Mouse (Mus musculus): ENCODE data around the gene Atrnl1. TPM values are rescaled to one million over a fixed set of nuclear protein-coding genes. Genes with fewer than 3 reads are reported as not detected.

Gene Atrnl1
- polyA plus RNA-seq, 1 experiment from 2014 or later, result 0.60 TPM

GRCm38 (mm10) chr19:57713138-57713537, 102.3 kb downstream of the Atrnl1 start:
- Histone ChIP-seq H3K9ac (ENCODE audit: low read depth, low read length) (no peak overlapping the region), H3K4me1 (ENCODE audit: control insufficient read depth, low read depth, low read length) (no peaks in the 10 kb centered on the region), H3K4me2 (ENCODE audit: low read depth, low read length) (no peak overlapping the region), H3K4me3 (ENCODE audit: low read depth, low read length) (no peak overlapping the region), H3K27ac (ENCODE audit: low read length) (no peak overlapping the region), H3K27me3 (ENCODE audit: control insufficient read depth, insufficient read depth, low read depth, low read length) (no peaks in the 10 kb centered on the region), H3K36me3 (ENCODE audit: control insufficient read depth, insufficient read depth) (no peaks in the 10 kb centered on the region), H3K9me3 (replicated peaks; ENCODE audit: control insufficient read depth, low read length) (no peaks in the 10 kb centered on the region)
- 65% methylated on average over 5 of the region's 5 CpGs for whole genome bisulfite sequencing (ENCODE audit: insufficient replicate concordance)
- ATAC-seq (ENCODE audit: low read depth), result no peak

GRCm38 (mm10) chr19:57724920-57725319, 114.1 kb downstream of the Atrnl1 start:
- H3K4me3 ChIP-seq (ENCODE audit: low read depth, low read length), result no peak overlapping the region
- 56% methylated on average over 6 of the region's 6 CpGs for whole genome bisulfite sequencing (ENCODE audit: insufficient replicate concordance)
- H3K4me2 ChIP-seq (ENCODE audit: low read depth, low read length), result no peak overlapping the region
- H3K9me3 ChIP-seq (replicated peaks; ENCODE audit: control insufficient read depth, low read length), result no peaks in the 10 kb centered on the region
- ATAC-seq (ENCODE audit: low read depth), result no peak
- no peaks in the 10 kb centered on the region for H3K27me3 ChIP-seq (ENCODE audit: control insufficient read depth, insufficient read depth, low read depth, low read length)
- no peaks in the 10 kb centered on the region for H3K36me3 ChIP-seq (ENCODE audit: control insufficient read depth, insufficient read depth)
- no peak overlapping the region for H3K9ac ChIP-seq (ENCODE audit: low read depth, low read length)
- H3K27ac ChIP-seq (ENCODE audit: low read length), result no peak overlapping the region
- no peaks in the 10 kb centered on the region for H3K4me1 ChIP-seq (ENCODE audit: control insufficient read depth, low read depth, low read length)

- Histone ChIP-seq H3K27me3 (ENCODE audit: control insufficient read depth, insufficient read depth, low read depth, low read length) (no peaks in the 10 kb centered on the region), H3K4me1 (ENCODE audit: control insufficient read depth, low read depth, low read length) (no peaks in the 10 kb centered on the region), H3K4me2 (ENCODE audit: low read depth, low read length) (no peak overlapping the region), H3K9ac (ENCODE audit: low read depth, low read length) (no peak overlapping the region), H3K27ac (ENCODE audit: low read length) (no peak overlapping the region), H3K9me3 (replicated peaks; ENCODE audit: control insufficient read depth, low read length) (no peaks in the 10 kb centered on the region), H3K36me3 (ENCODE audit: control insufficient read depth, insufficient read depth) (no peaks in the 10 kb centered on the region), H3K4me3 (ENCODE audit: low read depth, low read length) (no peak overlapping the region)
- ATAC-seq (ENCODE audit: low read depth), result no peak
- 85% methylated on average over 2 of the region's 2 CpGs for WGBS (ENCODE audit: insufficient replicate concordance)
Observed at GRCm38 (mm10) chr19:57725326-57725725, 114.5 kb downstream of the Atrnl1 start.

- 80% methylated on average over 4 of the region's 4 CpGs for WGBS (ENCODE audit: insufficient replicate concordance)
- Histone ChIP-seq H3K4me3 (ENCODE audit: low read depth, low read length) (no peak overlapping the region), H3K4me2 (ENCODE audit: low read depth, low read length) (no peak overlapping the region), H3K9ac (ENCODE audit: low read depth, low read length) (no peak overlapping the region), H3K36me3 (ENCODE audit: control insufficient read depth, insufficient read depth) (no peaks in the 10 kb centered on the region), H3K27me3 (ENCODE audit: control insufficient read depth, insufficient read depth, low read depth, low read length) (no peaks in the 10 kb centered on the region), H3K27ac (ENCODE audit: low read length) (no peak overlapping the region), H3K9me3 (replicated peaks; ENCODE audit: control insufficient read depth, low read length) (no peaks in the 10 kb centered on the region), H3K4me1 (ENCODE audit: control insufficient read depth, low read depth, low read length) (no peaks in the 10 kb centered on the region)
- no peak for ATAC-seq (ENCODE audit: low read depth)
Observed at GRCm38 (mm10) chr19:57727009-57727408, 116.2 kb downstream of the Atrnl1 start.

GRCm38 (mm10) chr19:57737475-57737874, 126.6 kb downstream of the Atrnl1 start:
- H3K4me3 ChIP-seq (ENCODE audit: low read depth, low read length), result no peak overlapping the region
- no peaks in the 10 kb centered on the region for H3K4me1 ChIP-seq (ENCODE audit: control insufficient read depth, low read depth, low read length)
- WGBS (ENCODE audit: insufficient replicate concordance), result 62% methylated on average over 3 of the region's 3 CpGs
- no peaks in the 10 kb centered on the region for H3K36me3 ChIP-seq (ENCODE audit: control insufficient read depth, insufficient read depth)
- no peaks in the 10 kb centered on the region for H3K9me3 ChIP-seq (replicated peaks; ENCODE audit: control insufficient read depth, low read length)
- H3K4me2 ChIP-seq (ENCODE audit: low read depth, low read length), result no peak overlapping the region
- no peak overlapping the region for H3K27ac ChIP-seq (ENCODE audit: low read length)
- H3K9ac ChIP-seq (ENCODE audit: low read depth, low read length), result no peak overlapping the region
- H3K27me3 ChIP-seq (ENCODE audit: control insufficient read depth, insufficient read depth, low read depth, low read length), result no peaks in the 10 kb centered on the region
- no peak for ATAC-seq (ENCODE audit: low read depth)

DNA sequence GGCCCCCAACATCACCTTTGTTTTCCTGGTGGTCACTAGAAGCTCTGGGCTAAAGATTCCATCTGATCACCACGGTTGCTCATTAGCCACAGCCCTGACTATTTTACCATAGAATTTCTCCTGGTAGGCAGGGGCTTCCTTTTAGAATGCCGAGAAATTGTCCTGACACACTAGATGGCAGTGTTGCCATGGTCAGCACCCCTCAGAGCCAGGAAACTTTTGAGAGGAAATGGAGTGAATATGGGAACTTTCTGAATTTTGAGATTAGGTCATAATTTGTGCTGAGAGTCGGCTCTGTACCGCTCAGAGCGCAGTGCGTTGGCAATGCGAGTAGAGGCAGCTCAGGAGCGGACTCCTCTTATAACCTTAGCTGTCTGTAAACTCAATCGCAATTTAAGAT, 134.7 kb downstream of the Atrnl1 start:
- Histone ChIP-seq H3K4me3 (ENCODE audit: low read depth, low read length) (no peak overlapping the region), H3K36me3 (ENCODE audit: control insufficient read depth, insufficient read depth) (no peaks in the 10 kb centered on the region), H3K4me2 (ENCODE audit: low read depth, low read length) (no peak overlapping the region), H3K27ac (ENCODE audit: low read length) (no peak overlapping the region), H3K27me3 (ENCODE audit: control insufficient read depth, insufficient read depth, low read depth, low read length) (no peaks in the 10 kb centered on the region), H3K9me3 (replicated peaks; ENCODE audit: control insufficient read depth, low read length) (no peaks in the 10 kb centered on the region), H3K4me1 (ENCODE audit: control insufficient read depth, low read depth, low read length) (no peaks in the 10 kb centered on the region), H3K9ac (ENCODE audit: low read depth, low read length) (no peak overlapping the region)
- ATAC-seq (ENCODE audit: low read depth), result no peak
- 37% methylated on average over 9 of the region's 9 CpGs for WGBS (ENCODE audit: insufficient replicate concordance)

GRCm38 (mm10) chr19:57746553-57746952, 135.7 kb downstream of the Atrnl1 start:
- H3K4me3 ChIP-seq (ENCODE audit: low read depth, low read length), result no peak overlapping the region

GRCm38 (mm10) chr19:57752189-57752588, 141.4 kb downstream of the Atrnl1 start:
- Histone ChIP-seq H3K27me3 (ENCODE audit: control insufficient read depth, insufficient read depth, low read depth, low read length) (no peaks in the 10 kb centered on the region), H3K4me1 (ENCODE audit: control insufficient read depth, low read depth, low read length) (no peaks in the 10 kb centered on the region), H3K27ac (ENCODE audit: low read length) (no peak overlapping the region), H3K9ac (ENCODE audit: low read depth, low read length) (no peak overlapping the region), H3K36me3 (ENCODE audit: control insufficient read depth, insufficient read depth) (no peaks in the 10 kb centered on the region), H3K4me3 (ENCODE audit: low read depth, low read length) (no peak overlapping the region), H3K4me2 (ENCODE audit: low read depth, low read length) (no peak overlapping the region), H3K9me3 (replicated peaks; ENCODE audit: control insufficient read depth, low read length) (no peaks in the 10 kb centered on the region)
- 78% methylated on average over 14 of the region's 14 CpGs for WGBS (ENCODE audit: insufficient replicate concordance)
- no peak for ATAC-seq (ENCODE audit: low read depth)

More at GRCm38 (mm10) chr19:57746553-57746952, 135.7 kb downstream of the Atrnl1 start:
- H3K27me3 ChIP-seq (ENCODE audit: control insufficient read depth, insufficient read depth, low read depth, low read length), result no peaks in the 10 kb centered on the region
- H3K27ac ChIP-seq (ENCODE audit: low read length), result no peak overlapping the region
- ATAC-seq (ENCODE audit: low read depth), result no peak
- no peak overlapping the region for H3K9ac ChIP-seq (ENCODE audit: low read depth, low read length)
- H3K9me3 ChIP-seq (replicated peaks; ENCODE audit: control insufficient read depth, low read length), result no peaks in the 10 kb centered on the region
- 81% methylated on average over 11 of the region's 11 CpGs for WGBS (ENCODE audit: insufficient replicate concordance)
- no peaks in the 10 kb centered on the region for H3K36me3 ChIP-seq (ENCODE audit: control insufficient read depth, insufficient read depth)
- no peak overlapping the region for H3K4me2 ChIP-seq (ENCODE audit: low read depth, low read length)
- no peaks in the 10 kb centered on the region for H3K4me1 ChIP-seq (ENCODE audit: control insufficient read depth, low read depth, low read length)

- H3K4me1 ChIP-seq (ENCODE audit: control insufficient read depth, low read depth, low read length), result no peaks in the 10 kb centered on the region; the same call in none of the 2 replicates
- no peak overlapping the region for H3K27ac ChIP-seq (ENCODE audit: low read length)
- H3K36me3 ChIP-seq (ENCODE audit: control insufficient read depth, insufficient read depth), result no peaks in the 10 kb centered on the region
- ATAC-seq (ENCODE audit: low read depth), result peak; percentile 43; the same call in 1 of the 2 replicates
- H3K9me3 ChIP-seq (replicated peaks; ENCODE audit: control insufficient read depth, low read length), result no peaks in the 10 kb centered on the region
- no peaks in the 10 kb centered on the region for H3K27me3 ChIP-seq (ENCODE audit: control insufficient read depth, insufficient read depth, low read depth, low read length)
- no peak overlapping the region for H3K9ac ChIP-seq (ENCODE audit: low read depth, low read length)
- no peak overlapping the region for H3K4me2 ChIP-seq (ENCODE audit: low read depth, low read length)
- H3K4me3 ChIP-seq (ENCODE audit: low read depth, low read length), result no peak overlapping the region
- 56% methylated on average over 2 of the region's 2 CpGs for WGBS (ENCODE audit: insufficient replicate concordance)
Observed at GRCm38 (mm10) chr19:57762526-57762925, 151.7 kb downstream of the Atrnl1 start.

All from liver, embryonic 16.5 days (tissue).